Mouse (Mus musculus): ENCODE data around the gene Esm1. TPM values are rescaled to one million over a fixed set of nuclear protein-coding genes. Genes with fewer than 3 reads are reported as not detected.
A peak's percentile ranks its signal among the peaks of the same experiment; 100 is the strongest.

The Esm1 gene
- total and polyA plus RNA-seq, 2 experiments from 2014 or later = 0.44 to 3.0 TPM

GRCm38 (mm10) chr13:113221851-113222250, 12.4 kb downstream of the Esm1 start:
- Histone ChIP-seq H3K27ac (ENCODE audit: low read depth, low read length) (no peak overlapping the region), H3K9ac (replicated peaks; ENCODE audit: low read length, poor library complexity, severe bottlenecking) (no peak overlapping the region), H3K36me3 (ENCODE audit: insufficient read depth, low read length) (no peaks in the 10 kb centered on the region), H3K4me1 (ENCODE audit: insufficient read depth, low read length) (no peaks in the 10 kb centered on the region), H3K4me3 (ENCODE audit: low read depth, low read length) (no peak overlapping the region), H3K9me3 (ENCODE audit: low read length) (no peaks in the 10 kb centered on the region), H3K27me3 (ENCODE audit: insufficient read depth, low read length) (no peaks in the 10 kb centered on the region), H3K4me2 (ENCODE audit: low read depth, low read length, poor library complexity, severe bottlenecking) (no peak overlapping the region)
- DNase-seq (ENCODE audit: low spot score) = no peak
- no peak for TF ChIP-seq CTCF (IDR thresholded peaks at IDR 0.05)
- ATAC-seq (ENCODE audit: low FRiP score) = no peak
- WGBS = 61% methylated on average over 6 of the region's 6 CpGs

DNA sequence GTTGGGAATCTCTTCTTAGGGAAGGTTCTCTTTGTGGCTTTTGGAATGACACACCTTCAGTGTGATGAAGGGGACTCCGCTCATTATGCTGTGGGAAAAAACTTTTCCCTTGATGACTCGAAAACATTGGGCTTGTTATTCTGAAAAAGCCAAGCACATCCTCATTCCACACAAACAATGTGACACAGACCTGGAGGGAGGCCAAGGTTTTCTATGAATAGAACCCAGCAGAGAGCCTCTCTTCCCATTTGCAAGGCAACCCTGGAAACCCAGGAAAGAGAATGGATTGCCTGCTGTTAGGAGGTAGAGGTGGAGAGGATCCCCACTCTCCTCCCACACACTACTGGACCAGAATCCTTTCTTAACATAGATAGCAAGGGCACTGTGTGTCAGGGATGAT, 14.6 kb downstream of the Esm1 start:
- H3K4me3 ChIP-seq (ENCODE audit: low read depth, low read length) = no peak overlapping the region
- no peaks in the 10 kb centered on the region for H3K36me3 ChIP-seq (ENCODE audit: insufficient read depth, low read length)
- WGBS = 19% methylated on average over 2 of the region's 2 CpGs
- H3K27ac ChIP-seq (ENCODE audit: low read depth, low read length) = no peak overlapping the region
- ATAC-seq (ENCODE audit: low FRiP score) (no peak), DNase-seq (ENCODE audit: low spot score) (peak; percentile 74)
- no peak for TF ChIP-seq CTCF (IDR thresholded peaks at IDR 0.05)
- no peaks in the 10 kb centered on the region for H3K27me3 ChIP-seq (ENCODE audit: insufficient read depth, low read length)
- no peaks in the 10 kb centered on the region for H3K9me3 ChIP-seq (ENCODE audit: low read length)
- H3K4me1 ChIP-seq (ENCODE audit: insufficient read depth, low read length) = no peaks in the 10 kb centered on the region
- 0 out of 2 replicates have a peak overlapping the region, but pooled peaks have one; percentile 22 for H3K4me2 ChIP-seq (ENCODE audit: low read depth, low read length, poor library complexity, severe bottlenecking)
- H3K9ac ChIP-seq (replicated peaks; ENCODE audit: low read length, poor library complexity, severe bottlenecking) = no peak overlapping the region

GRCm38 (mm10) chr13:113225811-113226210, 16.4 kb downstream of the Esm1 start, which contains the start of gene Gzmk:
Gzmk (minus strand) TSS chr13:113225908.
- no peak for TF ChIP-seq CTCF (IDR thresholded peaks at IDR 0.05)
- no peak within 1 kb of the TSS for H3K4me2 ChIP-seq (ENCODE audit: low read depth, low read length, poor library complexity, severe bottlenecking)
- no peaks in the 10 kb centered on the region for H3K9me3 ChIP-seq (ENCODE audit: low read length)
- DNase-seq (ENCODE audit: low spot score) (peak; percentile 89), ATAC-seq (ENCODE audit: low FRiP score) (peak; percentile 94)
- 33% methylated on average over 7 of the region's 7 CpGs for WGBS
- no peaks in the 10 kb centered on the region for H3K27me3 ChIP-seq (ENCODE audit: insufficient read depth, low read length)
- H3K4me1 ChIP-seq (ENCODE audit: insufficient read depth, low read length) = no peaks in the 10 kb centered on the region
- H3K4me3 ChIP-seq (ENCODE audit: low read depth, low read length) = no peak within 1 kb of the TSS
- no peak within 1 kb of the TSS for H3K9ac ChIP-seq (replicated peaks; ENCODE audit: low read length, poor library complexity, severe bottlenecking)
- H3K36me3 ChIP-seq (ENCODE audit: insufficient read depth, low read length) = no peaks in the 10 kb centered on the region
- H3K27ac ChIP-seq (ENCODE audit: low read depth, low read length) = 0 out of 2 replicates have a peak within 1 kb of the TSS, but pooled peaks have one; percentile 2

DNA sequence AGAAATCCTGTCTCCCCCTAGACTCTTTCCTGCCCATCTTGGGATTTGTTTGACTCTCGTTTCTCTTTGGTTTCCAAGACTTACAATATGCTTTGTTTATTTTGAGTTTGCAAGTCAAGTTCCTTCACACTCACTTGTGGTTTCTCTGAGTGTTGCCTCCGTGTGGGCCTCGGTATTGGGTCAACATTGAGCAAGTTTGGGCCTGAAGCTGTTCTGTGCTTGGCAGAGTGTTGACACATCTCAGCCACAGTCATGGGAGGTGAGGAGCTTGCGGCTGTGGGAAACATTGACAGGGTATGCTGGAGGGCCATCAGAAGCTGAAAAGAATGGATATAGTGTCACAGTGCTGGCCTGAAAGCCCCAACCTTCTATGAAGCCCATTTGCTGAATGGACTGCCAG, 17.6 kb downstream of the Esm1 start:
- H3K4me3 ChIP-seq (ENCODE audit: low read depth, low read length) = no peak overlapping the region
- no peak overlapping the region for H3K9ac ChIP-seq (replicated peaks; ENCODE audit: low read length, poor library complexity, severe bottlenecking)
- TF ChIP-seq CTCF (IDR thresholded peaks at IDR 0.05) = no peak
- H3K27ac ChIP-seq (ENCODE audit: low read depth, low read length) = no peak overlapping the region
- H3K9me3 ChIP-seq (ENCODE audit: low read length) = no peaks in the 10 kb centered on the region
- ATAC-seq (ENCODE audit: low FRiP score) (no peak), DNase-seq (ENCODE audit: low spot score) (no peak)
- H3K4me1 ChIP-seq (ENCODE audit: insufficient read depth, low read length) = no peaks in the 10 kb centered on the region
- no peaks in the 10 kb centered on the region for H3K36me3 ChIP-seq (ENCODE audit: insufficient read depth, low read length)
- 86% methylated on average over 4 of the region's 4 CpGs for WGBS
- no peak overlapping the region for H3K4me2 ChIP-seq (ENCODE audit: low read depth, low read length, poor library complexity, severe bottlenecking)
- no peaks in the 10 kb centered on the region for H3K27me3 ChIP-seq (ENCODE audit: insufficient read depth, low read length)

DNA sequence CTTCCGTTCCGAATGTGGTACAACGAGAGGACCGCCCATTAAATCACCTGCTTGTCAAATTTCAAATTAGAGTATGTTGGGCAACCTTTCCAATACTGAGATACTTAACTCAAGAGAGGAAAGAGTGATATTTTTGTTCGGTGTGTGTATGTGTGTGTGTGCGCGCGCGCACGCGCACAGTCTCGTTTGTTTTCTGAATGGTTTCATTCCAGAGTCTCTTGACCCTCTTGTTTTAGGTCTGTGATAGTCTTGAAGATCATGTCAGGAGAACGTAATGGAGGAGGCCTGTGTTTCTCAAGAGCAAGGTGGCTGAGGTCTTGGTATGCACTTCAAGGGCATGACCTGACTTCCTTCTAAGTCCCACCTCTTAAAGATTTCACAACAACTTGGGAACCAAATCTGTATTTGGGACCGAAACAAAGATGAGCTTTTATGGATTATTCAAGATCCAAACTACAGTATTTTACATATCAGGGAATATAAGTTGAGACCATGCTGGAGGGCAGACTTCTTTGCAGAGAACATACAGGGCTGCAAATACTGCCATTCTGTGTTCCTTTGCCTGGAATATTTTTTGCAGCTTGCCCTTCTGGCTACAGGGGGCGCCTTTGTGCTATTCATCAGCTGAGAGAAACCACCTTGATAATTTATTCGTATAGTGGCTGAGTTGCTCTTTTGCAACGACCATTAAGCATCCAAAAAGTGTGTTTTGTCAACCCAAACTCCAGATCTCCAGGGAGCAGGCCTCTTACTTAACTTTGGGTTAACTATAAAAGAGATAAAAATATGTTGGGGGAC, 18.4 kb downstream of the Esm1 start:
- ATAC-seq (ENCODE audit: low FRiP score) = no peak
- Histone ChIP-seq H3K27ac (ENCODE audit: low read depth, low read length) (no peak overlapping the region), H3K4me3 (ENCODE audit: low read depth, low read length) (no peak overlapping the region)

GRCm38 (mm10) chr13:113242129-113242528, 32.7 kb downstream of the Esm1 start:
- Histone ChIP-seq H3K4me1 (ENCODE audit: insufficient read depth, low read length) (no peaks in the 10 kb centered on the region), H3K27me3 (ENCODE audit: insufficient read depth, low read length) (no peaks in the 10 kb centered on the region), H3K27ac (ENCODE audit: low read depth, low read length) (no peak overlapping the region), H3K9me3 (ENCODE audit: low read length) (no peaks in the 10 kb centered on the region), H3K9ac (replicated peaks; ENCODE audit: low read length, poor library complexity, severe bottlenecking) (no peak overlapping the region), H3K36me3 (ENCODE audit: insufficient read depth, low read length) (no peaks in the 10 kb centered on the region), H3K4me2 (ENCODE audit: low read depth, low read length, poor library complexity, severe bottlenecking) (no peak overlapping the region), H3K4me3 (ENCODE audit: low read depth, low read length) (no peak overlapping the region)
- TF ChIP-seq CTCF (IDR thresholded peaks at IDR 0.05) = no peak
- WGBS = 52% methylated on average over 6 of the region's 6 CpGs
- DNase-seq (ENCODE audit: low spot score) = no peak
- ATAC-seq (ENCODE audit: low FRiP score) = no peak

More for the DNA sequence above, 18.4 kb downstream of the Esm1 start:
- DNase-seq (ENCODE audit: low spot score) = no peak
- no peak for TF ChIP-seq CTCF (IDR thresholded peaks at IDR 0.05)
- WGBS = 89% methylated on average over 17 of the region's 17 CpGs
- H3K4me2 ChIP-seq (ENCODE audit: low read depth, low read length, poor library complexity, severe bottlenecking) = no peak overlapping the region
- no peaks in the 10 kb centered on the region for H3K9me3 ChIP-seq (ENCODE audit: low read length)
- no peaks in the 10 kb centered on the region for H3K36me3 ChIP-seq (ENCODE audit: insufficient read depth, low read length)
- H3K9ac ChIP-seq (replicated peaks; ENCODE audit: low read length, poor library complexity, severe bottlenecking) = no peak overlapping the region
- no peaks in the 10 kb centered on the region for H3K4me1 ChIP-seq (ENCODE audit: insufficient read depth, low read length)
- no peaks in the 10 kb centered on the region for H3K27me3 ChIP-seq (ENCODE audit: insufficient read depth, low read length)
